Mouse (Mus musculus) cerebellum, postnatal 36 days (tissue): ENCODE results near the gene Gne.

Experiments used
- DNase-seq, 2 experiments: peaks; one replicate each; pipeline ENCODE4 v3.0.0; 2021 to 2022; ENCODE audit warnings: mixed read lengths in 2 of 2

Gne gene

GRCm38 (mm10) chr4:44022766-44023165, 61.2 kb downstream of the Gne start:
- DNase-seq, result no peak

GRCm38 (mm10) chr4:44022323-44022722, 61.7 kb downstream of the Gne start:
- DNase-seq, result no peak

GRCm38 (mm10) chr4:44016791-44017190, 67.2 kb downstream of the Gne start:
- DNase-seq, result no peak

GRCm38 (mm10) chr4:44016071-44016470, 67.9 kb downstream of the Gne start:
- no peak for DNase-seq

- DNase-seq, result no peak
These were observed 70.4 kb downstream of the Gne start for GRCm38 (mm10) chr4:44013391-44014070.

GRCm38 (mm10) chr4:44012376-44013367, 71.3 kb downstream of the Gne start:
- peak; percentile 91 to 92 for DNase-seq

GRCm38 (mm10) chr4:44011799-44012198, 72.2 kb downstream of the Gne start:
- DNase-seq, result no peak

- no peak for DNase-seq
These were observed 73.1 kb downstream of the Gne start for GRCm38 (mm10) chr4:44010893-44011292.

- DNase-seq, result no peak
These were observed 73.8 kb downstream of the Gne start for GRCm38 (mm10) chr4:44010176-44010575.

GRCm38 (mm10) chr4:44004623-44005409, 79.2 kb downstream of the Gne start:
- DNase-seq, result no peak

GRCm38 (mm10) chr4:44004126-44004525, 79.9 kb downstream of the Gne start, which contains the start of gene Clta:
Gene Clta, plus strand, starts transcription at chr4:44004452.
- DNase-seq, result no peak

GRCm38 (mm10) chr4:44003622-44004021, 80.4 kb downstream of the Gne start:
- DNase-seq, result no peak

- DNase-seq, result no peak
These were observed 89.6 kb downstream of the Gne start for GRCm38 (mm10) chr4:43994342-43994741.

GRCm38 (mm10) chr4:43993072-43993471, 90.9 kb downstream of the Gne start:
- DNase-seq, result no peak

GRCm38 (mm10) chr4:43988976-43989375, 95.0 kb downstream of the Gne start:
- no peak for DNase-seq

- DNase-seq, result no peak
These were observed 99.7 kb downstream of the Gne start for GRCm38 (mm10) chr4:43984326-43984725.
